Mouse (Mus musculus) heart, adult 2 months (tissue): ENCODE results near the gene Adcy10.

Experiments
- CTCF ChIP-seq: fragments of 200-600 bp; IDR thresholded peaks from 2 replicates; pipeline ENCODE4 v1.8.1; 2022; ENCODE audit warnings: antibody characterized with exemption, mild to moderate bottlenecking, moderate library complexity
- EP300 ChIP-seq: fragments of 200-500 bp; IDR thresholded peaks from 2 replicates; pipeline ENCODE4 v1.6.1; 2011; ENCODE audit warnings: low read depth, low read length, control low read depth; ENCODE audit not compliant: insufficient read depth
- POLR2A ChIP-seq: fragments of 200-500 bp; IDR thresholded peaks from 2 replicates; pipeline ENCODE4 v1.6.1; 2011; ENCODE audit warnings: mild to moderate bottlenecking, low read depth, low read length, control low read depth; ENCODE audit not compliant: insufficient read depth

- TF ChIP-seq CTCF (no peak), POLR2A (no peak), EP300 (0 out of 2 replicates have a peak, but pooled peaks have one; percentile 10)
These were observed 25.2 kb downstream of the Adcy10 start for GRCm38 (mm10) chr1:165510161-165510560.
